Mouse (Mus musculus): Measurements from ENCODE around the gene Smarcd2.

Gene Smarcd2

DNA sequence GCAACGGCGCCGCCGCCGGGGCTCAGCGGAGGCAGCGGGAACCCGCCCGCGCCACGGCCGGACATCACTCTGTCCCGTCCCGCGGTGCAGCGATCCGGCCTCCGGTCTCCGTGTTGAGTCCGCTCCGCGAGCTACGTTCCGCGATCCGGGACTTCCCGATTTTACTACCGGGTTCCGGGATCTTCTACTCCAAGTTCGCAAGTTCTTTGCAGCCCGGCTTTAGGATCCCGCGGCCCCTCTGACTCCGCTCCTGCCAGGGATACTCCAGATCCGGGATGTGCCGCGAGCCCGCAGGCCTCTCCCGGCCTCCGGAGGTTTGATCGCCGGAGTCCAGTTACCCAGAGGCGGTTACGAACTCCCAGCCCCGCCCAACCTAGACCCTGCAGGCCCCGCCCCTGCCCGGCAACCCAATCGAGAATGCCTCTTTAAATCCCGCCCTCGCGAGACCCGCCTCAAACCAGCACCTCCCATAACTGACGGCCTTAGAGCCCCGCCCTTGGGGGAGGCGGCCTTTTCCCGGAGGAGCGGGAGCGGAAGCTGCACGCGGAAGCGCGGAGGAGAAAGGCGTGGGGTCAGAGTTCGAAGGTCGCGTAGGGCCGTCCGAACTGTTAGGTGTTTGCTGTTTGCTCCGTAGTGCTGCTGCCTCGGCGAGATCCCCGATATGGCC is at the start of gene Smarcd2:
TSS of gene Smarcd2 (minus strand) at position 329 of the 667 bp plus-strand sequence.
- peak; percentile 99 for DNase-seq (ENCODE audit: low spot score in 2 of 2)

DNA sequence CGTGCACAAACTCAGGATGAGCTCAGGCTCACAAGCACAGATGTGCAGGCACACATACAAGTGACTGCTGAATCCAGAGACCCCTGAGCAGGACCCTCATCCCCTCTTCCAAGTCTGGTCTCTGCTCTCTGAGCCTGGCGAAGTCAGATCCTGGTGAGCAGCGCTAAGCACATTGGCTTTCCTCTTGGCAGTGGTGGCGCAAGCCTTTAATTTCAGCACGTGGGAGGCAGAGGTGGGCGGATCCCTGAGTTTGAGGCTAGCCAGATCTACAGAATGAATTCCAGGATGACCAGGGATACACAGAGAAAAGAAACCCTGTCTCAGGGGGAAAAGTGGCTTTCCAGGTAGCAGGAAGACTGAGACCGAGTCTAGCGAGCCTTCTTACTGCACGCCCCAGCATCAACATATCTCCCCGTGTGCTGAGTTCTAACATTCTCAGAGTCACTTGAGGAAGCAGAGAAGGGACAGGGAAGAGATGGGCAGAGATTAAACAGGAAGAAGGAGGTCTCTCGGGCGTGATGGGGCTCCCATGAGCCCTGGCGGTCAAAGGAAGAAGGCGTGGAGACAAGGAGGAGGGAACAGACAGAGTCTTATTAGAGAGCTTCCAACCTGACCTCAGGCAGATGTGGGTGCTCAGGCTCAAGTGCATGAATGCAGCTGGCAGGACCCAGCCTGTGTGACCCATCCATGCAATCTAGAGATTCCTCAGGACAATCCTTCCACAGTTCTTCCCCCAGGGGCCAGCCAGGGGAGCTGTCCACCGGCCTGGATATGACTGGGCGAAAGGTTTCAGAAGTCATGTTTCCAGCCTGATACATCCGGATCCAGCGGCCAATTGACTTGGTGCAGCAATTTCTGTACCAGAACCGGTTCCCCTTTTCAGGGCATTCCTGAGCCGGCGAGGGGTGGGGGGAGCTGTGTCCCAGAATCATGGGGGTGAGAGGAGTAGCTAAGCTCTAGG is 45.9 kb upstream of the Smarcd2 start:
- peak in 1 of 2 experiments; percentile 27 for DNase-seq (ENCODE audit: low spot score in 2 of 2)

DNA sequence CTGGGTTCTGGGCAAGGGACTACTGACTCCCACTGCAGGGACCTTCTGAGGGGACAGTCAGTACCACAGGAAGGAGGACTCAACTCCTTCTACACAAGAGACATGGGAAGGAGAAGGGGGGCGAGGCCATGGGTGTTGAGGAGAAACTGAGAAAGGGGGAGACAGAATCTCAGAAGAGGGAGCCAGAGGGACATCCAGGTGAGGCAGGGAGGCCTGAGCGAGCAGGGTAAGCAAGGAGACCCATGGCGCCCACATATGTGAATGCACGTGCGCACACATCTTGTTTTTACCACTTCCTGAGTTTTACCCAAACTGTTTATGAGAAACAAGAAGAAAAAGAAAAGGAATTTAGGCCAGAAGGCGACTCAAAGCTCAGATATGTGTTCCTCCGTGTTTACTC is 45.0 kb upstream of the Smarcd2 start:
- DNase-seq (ENCODE audit: low spot score in 2 of 2): no peak

DNA sequence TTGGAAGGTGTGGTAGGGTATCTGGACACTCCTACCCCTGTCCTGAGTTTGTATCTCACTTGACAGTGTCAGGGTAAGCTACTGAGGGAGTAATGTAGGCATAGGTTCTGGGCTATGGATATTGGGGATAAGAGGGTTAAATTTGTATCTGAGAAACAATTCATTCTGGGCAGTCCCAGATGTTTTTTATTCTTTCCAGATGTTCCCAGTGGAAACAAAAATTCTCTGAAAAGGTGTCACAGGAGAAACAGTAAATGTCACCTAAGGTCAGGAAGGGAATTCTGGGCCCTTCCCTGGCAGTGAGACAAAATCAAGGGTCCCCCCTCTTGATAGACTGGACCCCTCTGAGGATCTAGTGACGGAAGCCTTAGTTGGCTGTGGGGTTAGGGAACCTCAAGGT is 43.6 kb upstream of the Smarcd2 start:
- no peak for DNase-seq (ENCODE audit: low spot score in 2 of 2)

DNA sequence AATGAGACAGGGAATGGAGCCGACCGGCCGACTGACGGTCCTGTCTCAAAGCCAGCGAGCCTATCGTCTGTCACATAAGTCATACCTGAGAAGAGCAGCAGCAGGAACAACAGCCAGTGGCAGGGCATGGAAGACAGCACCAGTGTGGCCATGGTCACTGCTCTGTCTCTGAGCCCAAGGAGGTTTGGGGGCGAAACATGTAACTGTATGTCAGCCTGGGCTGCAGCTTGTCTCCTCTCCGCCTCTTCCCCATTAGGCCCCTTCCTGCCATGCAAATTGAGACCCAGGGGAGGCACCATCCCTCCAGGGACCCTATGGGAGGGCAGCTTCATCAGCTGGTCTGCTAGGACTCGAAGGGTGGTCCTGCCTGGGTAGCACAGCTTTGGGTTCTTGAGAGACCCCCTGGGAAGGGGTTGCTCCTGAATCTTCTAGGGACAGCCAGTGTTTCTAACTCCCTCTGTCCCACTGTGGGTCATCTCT is 41.6 kb upstream of the Smarcd2 start, which contains the start of gene Cd79b:
TSS of gene Cd79b (minus strand) at position 430 of the 480 bp plus-strand sequence.
- DNase-seq (ENCODE audit: low spot score in 2 of 2): no peak

DNA sequence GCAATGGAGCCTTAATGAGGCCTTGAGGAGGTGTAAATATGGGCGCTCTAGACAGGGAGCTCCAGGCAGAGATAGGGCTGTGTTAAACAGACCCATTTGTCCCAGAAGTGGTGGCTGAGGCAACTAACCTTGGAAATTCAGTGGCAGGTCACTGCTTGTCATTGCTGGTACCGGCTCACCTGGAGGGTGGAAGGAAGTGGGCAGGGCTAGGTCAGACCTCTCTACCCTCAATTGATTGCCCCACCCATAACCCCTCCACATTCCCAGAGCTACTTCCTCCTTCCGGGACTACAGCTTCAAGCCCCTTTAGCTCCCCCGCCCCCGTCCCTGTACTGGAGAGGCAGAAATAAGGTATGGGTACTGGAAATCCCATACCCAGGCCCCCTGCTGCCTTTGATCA is 40.8 kb upstream of the Smarcd2 start:
- DNase-seq (ENCODE audit: low spot score in 2 of 2): no peak

DNA sequence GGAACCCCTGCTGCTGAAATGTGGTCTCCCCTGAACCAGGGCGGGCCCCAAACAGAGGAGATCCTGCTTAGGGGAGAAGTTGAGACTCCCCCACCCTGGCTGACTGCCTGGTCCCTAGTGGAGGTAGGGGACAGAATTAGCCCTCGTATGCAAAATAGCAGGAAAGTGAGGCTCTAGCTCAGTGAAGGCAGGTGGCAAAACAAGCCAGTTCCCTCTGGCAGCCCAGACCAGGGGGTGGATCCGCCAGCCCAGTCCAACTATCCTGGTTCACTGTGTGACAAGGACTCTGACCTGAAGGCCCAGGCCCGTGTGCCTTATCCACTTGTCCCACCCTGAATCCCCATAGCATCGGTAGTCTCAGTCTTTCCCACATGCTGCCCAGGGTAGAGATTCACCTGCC is 37.4 kb upstream of the Smarcd2 start:
- no peak for DNase-seq (ENCODE audit: low spot score in 2 of 2)

DNA sequence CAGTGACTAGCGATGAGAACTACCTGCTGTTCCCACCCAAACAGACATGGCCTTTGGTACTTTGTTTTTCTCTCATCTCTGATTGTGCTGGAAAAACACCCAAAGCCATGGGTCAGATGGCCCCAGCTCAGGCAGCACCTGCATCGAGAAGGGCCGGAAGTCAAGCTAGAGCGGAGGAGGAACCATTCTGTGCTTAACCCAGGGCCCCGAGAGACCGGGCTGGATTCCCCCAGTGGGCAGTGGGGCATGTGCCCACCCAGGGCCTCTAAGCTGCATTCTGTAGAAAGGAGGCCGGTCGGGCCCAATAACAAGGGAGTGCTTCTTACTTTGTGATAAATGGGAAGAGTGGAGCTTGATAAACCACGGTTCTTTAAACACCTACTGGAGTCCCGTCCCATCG is 35.4 kb upstream of the Smarcd2 start:
- no peak for DNase-seq (ENCODE audit: low spot score in 2 of 2)

DNA sequence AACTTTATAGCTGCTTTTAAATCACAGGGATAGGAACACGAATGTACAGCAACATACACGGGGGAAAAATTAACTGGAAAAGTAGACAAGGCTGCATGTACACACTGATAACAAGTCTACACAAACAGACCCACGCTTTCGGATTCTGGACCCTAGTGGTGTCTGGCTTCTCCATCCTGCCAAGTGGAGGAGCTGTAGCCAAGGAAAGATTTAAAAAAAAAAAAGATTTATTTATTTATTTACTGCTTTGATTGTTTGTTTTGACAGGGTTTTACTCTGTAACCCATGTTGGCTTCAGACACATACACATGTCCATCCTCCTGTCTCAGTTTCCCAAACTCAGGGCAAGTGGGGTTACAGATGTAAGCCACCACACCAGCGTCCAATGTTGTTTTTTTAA is 34.7 kb upstream of the Smarcd2 start:
- no peak for DNase-seq (ENCODE audit: low spot score in 2 of 2)

DNA sequence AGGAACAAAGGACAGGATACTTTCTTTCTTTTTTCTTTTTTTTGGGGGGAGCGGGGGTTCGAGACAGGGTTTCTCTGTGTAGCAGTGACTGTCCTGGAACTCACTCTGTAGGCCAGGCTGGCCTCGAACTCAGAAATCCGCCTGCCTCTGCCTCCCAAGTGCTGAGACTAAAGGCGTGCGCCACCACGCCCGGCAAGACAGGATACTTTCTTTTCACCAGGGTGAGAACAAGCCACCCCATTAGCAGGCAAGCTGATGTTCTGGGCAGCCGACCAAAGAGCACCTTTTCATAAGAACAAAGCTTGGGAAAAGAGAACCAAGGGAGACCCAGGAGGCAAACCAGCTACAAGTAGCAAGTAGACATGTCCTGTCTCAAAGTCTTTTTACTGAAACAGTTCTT is 34.0 kb upstream of the Smarcd2 start:
- no peak for DNase-seq (ENCODE audit: low spot score in 2 of 2)

DNA sequence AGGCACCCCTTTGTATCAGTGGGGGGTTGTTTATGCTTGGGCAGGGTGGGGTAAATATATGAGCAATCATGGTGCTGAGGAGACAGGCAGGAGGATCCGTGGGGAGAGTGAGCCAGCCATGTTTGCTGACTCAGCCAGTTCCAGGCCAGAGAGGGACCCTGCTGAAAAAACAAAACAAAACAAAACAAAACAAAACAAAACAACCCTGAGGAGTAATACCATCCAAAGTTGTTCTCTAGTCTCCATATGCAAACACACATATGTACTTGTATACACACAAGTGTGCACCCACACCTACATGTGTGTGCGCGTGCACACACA is 33.3 kb upstream of the Smarcd2 start:
- no peak for DNase-seq (ENCODE audit: low spot score in 2 of 2)

DNA sequence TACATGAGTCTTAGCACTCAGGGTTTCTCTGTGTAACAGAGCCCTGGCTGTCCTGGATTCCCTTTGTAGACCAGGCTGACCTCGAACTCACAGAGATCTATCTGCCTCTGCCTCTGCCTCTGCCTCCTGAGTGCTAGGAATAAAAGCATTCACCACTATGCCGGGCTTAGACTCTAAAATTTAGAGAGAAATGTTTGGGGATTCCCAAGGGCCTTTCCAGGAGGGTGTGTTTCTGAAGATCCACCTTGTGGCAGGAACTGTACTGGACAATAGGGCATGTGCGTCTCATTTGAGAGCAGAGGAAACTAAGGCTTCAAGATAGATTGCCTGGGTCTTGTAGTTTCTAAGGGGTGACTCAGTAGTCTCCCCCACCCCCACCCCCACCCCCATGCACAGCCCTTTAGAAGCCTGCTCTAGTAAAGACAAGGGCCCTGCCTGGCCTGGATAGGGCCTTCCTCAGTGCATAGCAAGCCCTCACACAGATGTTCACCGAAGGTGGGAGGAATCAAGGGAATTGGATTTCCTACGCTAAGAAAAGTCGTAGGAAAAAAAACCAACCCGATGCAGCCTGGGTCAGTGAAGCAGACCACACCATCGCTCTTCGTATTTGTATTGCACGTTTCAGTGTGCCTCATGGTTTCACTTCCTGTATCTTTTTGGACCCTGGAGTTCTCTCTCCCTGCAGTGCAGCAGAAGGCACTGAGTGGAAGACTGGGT is 32.7 kb upstream of the Smarcd2 start:
- DNase-seq (ENCODE audit: low spot score in 2 of 2): no peak

DNA sequence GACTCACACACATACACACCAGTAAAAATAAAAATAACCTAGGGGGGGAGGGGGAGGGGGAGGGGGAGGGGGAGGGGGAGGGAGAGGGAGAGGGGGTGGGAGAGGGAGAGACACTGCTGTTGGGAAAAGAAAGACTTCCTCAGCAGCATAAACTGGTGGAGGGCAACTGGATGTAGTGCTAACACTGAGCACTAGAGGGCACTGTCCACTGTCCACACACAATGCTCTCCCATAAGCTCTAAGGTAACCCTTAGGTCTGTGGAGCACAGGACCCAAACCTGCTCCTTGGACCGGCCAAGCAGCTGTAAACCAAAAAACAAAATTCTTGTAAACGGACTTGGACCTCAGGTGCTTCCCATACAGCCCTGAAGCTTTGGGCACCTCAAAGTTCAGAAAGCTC is 29.9 kb upstream of the Smarcd2 start:
- DNase-seq (ENCODE audit: low spot score in 2 of 2): peak in 1 of 2 experiments; percentile 16

DNA sequence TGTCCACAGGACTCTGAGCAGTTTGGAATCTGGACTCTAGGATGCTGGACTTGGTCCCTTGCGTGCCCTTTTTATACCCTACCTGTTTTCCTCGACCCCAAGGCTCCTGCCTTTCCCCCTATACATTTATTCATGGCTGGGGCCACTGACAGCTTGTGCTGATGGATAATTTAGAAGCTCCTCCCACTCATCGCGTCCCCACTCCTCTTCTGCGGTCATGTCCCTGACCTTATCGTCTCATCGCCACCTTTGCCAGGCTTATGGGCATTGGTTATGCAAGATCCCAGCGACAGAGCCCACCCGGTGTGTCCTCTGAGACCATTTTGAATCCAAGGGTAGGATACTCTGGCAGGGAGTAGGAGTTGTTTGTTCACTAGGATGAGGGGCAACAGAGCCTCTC is 29.0 kb upstream of the Smarcd2 start, which contains the start of gene Gh:
TSS of gene Gh (minus strand) at position 101 of the 400 bp plus-strand sequence.
- no peak for DNase-seq (ENCODE audit: low spot score in 2 of 2)

DNA sequence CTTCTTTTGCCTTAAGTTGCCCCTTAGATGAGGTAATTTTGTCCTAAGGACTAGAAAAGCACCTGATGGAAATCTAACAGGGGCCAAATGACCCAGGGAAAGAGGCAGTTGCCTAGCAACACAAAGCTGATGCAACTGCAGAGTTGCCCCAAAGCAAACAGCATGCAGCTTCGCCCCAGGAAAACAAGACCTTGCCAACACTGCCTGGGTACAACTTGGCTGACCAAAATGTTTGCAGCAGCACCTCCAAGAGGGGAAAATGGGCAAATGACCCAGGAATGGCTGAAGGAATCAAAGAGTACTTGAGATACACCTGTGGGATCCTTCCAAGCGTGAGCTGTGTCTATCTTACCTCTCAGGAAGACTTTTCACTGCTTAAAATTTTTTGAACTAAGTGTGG is 19.1 kb upstream of the Smarcd2 start:
- no peak for DNase-seq (ENCODE audit: low spot score in 2 of 2)

DNA sequence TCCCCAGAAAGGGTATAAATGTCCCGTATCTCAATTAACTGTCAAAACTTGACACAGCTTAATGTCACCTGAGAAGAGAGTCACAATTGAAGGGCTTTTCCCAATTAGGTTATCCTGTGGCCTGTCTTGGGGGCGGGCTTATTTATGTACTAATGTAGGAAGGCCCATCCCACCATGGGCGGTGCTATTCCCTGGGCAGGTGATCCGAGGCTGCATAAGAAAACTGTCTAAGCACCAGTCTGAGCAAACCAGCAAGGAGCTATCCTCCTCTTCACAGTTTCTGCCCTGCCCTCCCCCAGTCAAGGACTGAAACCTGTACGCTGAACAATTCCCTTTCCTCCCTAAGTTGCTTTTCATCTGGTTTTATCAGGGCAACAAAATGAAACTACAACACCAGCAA is 17.6 kb upstream of the Smarcd2 start:
- DNase-seq (ENCODE audit: low spot score in 2 of 2): no peak

DNA sequence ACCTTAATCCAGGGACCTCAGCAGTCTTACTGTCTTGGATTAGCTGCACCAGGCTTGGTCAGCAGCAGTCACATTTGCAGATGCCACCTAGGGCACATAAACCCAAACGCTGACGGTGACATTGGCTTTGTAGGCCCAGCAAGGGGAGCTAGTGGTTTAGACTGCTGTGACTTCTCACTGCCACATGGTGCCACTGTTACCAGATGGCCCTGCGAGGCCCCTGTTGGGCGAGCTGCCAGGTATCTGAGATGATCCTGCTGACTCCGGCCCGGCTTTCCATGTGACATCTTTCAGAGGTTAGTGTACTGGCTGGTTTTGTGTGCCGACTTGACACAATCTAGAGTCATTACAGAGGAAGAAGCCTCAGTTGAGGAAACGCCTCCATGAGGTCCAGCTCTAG is 16.6 kb upstream of the Smarcd2 start:
- no peak for DNase-seq (ENCODE audit: low spot score in 2 of 2)

DNA sequence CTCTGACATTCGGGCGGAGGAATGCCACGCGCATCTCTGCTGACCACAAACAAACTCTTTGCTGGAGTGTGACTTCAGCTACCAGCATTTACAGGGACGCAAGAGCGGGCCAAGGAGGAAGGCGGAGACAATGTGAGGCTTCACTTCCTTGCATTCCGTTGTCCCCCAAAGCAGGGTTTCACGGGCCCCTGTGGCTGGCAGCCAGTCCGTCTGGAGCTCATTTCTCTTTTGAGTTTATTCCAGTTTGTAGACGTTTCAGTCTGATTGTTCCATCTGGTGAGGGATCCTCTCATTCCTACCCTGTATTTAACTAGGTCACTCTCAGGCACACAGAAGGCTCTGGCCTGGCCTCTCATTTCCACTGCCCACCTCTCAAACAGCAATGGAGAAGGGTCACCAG is 14.2 kb upstream of the Smarcd2 start:
- no peak for DNase-seq (ENCODE audit: low spot score in 2 of 2)

DNA sequence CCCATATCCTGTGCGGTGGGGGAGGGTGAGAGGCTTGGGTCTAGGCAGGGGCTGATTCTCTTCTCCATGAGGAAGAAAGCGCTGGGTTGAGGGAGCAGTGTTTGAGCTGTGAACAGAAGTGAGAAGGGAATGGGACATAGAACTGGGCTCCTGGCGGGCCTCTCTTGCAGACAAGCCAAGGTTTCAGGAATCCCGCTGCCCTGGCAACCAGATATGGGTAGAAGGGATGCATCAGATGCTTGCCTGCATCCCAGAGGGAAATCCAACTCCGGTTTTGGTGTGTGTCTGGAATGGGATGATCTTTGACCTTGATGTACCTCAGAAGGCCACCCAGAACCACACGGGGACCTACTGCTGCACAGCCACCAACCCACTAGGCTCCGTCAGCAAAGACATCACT is 13.4 kb upstream of the Smarcd2 start:
- DNase-seq (ENCODE audit: low spot score in 2 of 2): no peak

DNA sequence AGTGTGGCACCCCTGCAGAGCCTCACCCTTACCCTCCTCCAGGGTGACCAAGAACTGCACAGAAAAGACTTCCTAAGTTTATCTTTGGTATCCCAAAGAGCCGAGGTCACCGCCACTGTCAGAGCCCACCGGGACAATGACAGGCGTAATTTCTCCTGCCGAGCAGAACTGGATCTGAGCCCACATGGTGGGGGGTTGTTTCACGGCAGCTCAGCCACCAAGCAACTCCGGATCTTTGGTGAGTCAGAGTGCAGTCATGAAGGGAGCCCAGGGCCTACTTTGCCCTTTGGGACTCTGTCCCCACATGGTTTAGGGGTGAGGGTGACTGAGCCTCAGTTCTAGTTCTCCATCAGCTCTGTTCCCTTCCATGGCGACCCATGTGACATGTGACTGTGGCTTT is 11.4 kb upstream of the Smarcd2 start:
- no peak for DNase-seq (ENCODE audit: low spot score in 2 of 2)

DNA sequence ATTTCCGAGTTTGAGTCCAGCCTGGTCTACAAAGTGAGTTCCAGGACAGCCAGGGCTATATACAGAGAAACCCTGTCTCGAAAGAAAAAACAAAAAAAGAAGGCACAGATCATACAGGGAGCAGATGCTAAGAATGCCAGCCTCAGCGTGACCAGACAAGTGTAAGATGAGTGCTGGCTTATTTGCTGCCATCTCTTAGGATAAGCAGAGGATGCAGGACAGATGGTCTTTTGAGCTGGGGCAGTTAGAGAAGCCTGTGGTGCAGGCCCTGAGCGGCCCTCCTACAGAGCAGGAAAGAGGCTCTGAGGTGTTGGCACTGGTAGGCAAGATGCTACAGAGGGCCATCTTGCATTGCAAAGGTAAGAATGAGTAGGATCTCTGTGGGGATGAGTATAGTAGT is 10.6 kb upstream of the Smarcd2 start:
- no peak for DNase-seq (ENCODE audit: low spot score in 2 of 2)

DNA sequence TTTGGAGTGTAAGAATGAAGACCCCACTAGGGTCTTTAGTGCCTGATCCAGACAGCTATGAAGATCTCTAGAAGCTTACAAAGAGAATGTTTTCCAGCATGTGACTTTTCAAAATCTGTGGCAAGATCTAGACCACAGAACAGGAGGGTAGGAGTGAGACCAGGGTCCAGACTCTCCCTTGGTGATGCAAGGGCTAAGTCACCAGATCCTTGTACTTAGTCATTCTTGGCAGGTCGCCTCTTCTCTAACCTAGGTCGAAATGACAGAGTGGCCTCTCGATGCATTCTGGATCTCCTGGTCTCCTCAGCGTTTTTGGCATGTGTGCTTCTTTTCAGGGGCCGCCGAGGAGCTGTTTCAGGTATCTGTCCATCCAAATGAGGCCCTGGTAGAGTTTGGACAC is 9.7 kb upstream of the Smarcd2 start:
- DNase-seq (ENCODE audit: low spot score in 2 of 2): no peak

All from left cerebral cortex, adult 9 months (tissue).